Mouse (Mus musculus) WW6 (cell line): Measurements from ENCODE around the gene Arap1.

Source experiments
- DNase-seq: peaks from one replicate; pipeline ENCODE4 v3.0.0-alpha.2; 2013; ENCODE audit warnings: low read depth, low spot score

The Arap1 gene

GRCm38 (mm10) chr7:101361767-101362166, 13.9 kb downstream of the Arap1 start:
- DNase-seq: no peak

GRCm38 (mm10) chr7:101362791-101363191, 14.9 kb downstream of the Arap1 start:
- no peak for DNase-seq

GRCm38 (mm10) chr7:101363914-101364313, 16.0 kb downstream of the Arap1 start:
- DNase-seq: no peak

- DNase-seq: no peak
Observed at GRCm38 (mm10) chr7:101367901-101368852, 20.3 kb downstream of the Arap1 start.

GRCm38 (mm10) chr7:101369666-101370065, 21.8 kb downstream of the Arap1 start:
- DNase-seq: no peak

GRCm38 (mm10) chr7:101373082-101373481, 25.2 kb downstream of the Arap1 start:
- no peak for DNase-seq

GRCm38 (mm10) chr7:101374155-101374554, 26.3 kb downstream of the Arap1 start:
- no peak for DNase-seq

- DNase-seq: no peak
Observed at GRCm38 (mm10) chr7:101376701-101377340, 29.0 kb downstream of the Arap1 start.

GRCm38 (mm10) chr7:101377741-101378262, 29.9 kb downstream of the Arap1 start:
- DNase-seq: no peak

GRCm38 (mm10) chr7:101378285-101378684, 30.4 kb downstream of the Arap1 start:
- no peak for DNase-seq

GRCm38 (mm10) chr7:101378796-101379465, 31.1 kb downstream of the Arap1 start:
- no peak for DNase-seq

GRCm38 (mm10) chr7:101379732-101380131, 31.9 kb downstream of the Arap1 start:
- no peak for DNase-seq

GRCm38 (mm10) chr7:101381512-101381911, 33.6 kb downstream of the Arap1 start:
- no peak for DNase-seq

- DNase-seq: no peak
Observed at GRCm38 (mm10) chr7:101382378-101382777, 34.5 kb downstream of the Arap1 start.

- no peak for DNase-seq
Observed at GRCm38 (mm10) chr7:101383756-101384155, 35.9 kb downstream of the Arap1 start.

- no peak for DNase-seq
Observed at GRCm38 (mm10) chr7:101384931-101385330, 37.1 kb downstream of the Arap1 start.

- DNase-seq: no peak
Observed at GRCm38 (mm10) chr7:101385331-101385733, 37.5 kb downstream of the Arap1 start.

- no peak for DNase-seq
Observed at GRCm38 (mm10) chr7:101385866-101386452, 38.1 kb downstream of the Arap1 start.

- DNase-seq: no peak
Observed at GRCm38 (mm10) chr7:101389256-101389655, 41.4 kb downstream of the Arap1 start.

- DNase-seq: no peak
Observed at GRCm38 (mm10) chr7:101391909-101392479, 44.1 kb downstream of the Arap1 start.

- DNase-seq: no peak
Observed at GRCm38 (mm10) chr7:101393015-101393414, 45.1 kb downstream of the Arap1 start.
